Mouse (Mus musculus): Measurements from ENCODE around the gene Prdm2. TPM values are rescaled to one million over a fixed set of nuclear protein-coding genes. Genes with fewer than 3 reads are reported as not detected.

Gene Prdm2
- polyA plus RNA-seq (2015; fragmentation: Nextera tagmentation; extraction: Ambion mirVana) = 11.3 TPM in 2 replicates

DNA sequence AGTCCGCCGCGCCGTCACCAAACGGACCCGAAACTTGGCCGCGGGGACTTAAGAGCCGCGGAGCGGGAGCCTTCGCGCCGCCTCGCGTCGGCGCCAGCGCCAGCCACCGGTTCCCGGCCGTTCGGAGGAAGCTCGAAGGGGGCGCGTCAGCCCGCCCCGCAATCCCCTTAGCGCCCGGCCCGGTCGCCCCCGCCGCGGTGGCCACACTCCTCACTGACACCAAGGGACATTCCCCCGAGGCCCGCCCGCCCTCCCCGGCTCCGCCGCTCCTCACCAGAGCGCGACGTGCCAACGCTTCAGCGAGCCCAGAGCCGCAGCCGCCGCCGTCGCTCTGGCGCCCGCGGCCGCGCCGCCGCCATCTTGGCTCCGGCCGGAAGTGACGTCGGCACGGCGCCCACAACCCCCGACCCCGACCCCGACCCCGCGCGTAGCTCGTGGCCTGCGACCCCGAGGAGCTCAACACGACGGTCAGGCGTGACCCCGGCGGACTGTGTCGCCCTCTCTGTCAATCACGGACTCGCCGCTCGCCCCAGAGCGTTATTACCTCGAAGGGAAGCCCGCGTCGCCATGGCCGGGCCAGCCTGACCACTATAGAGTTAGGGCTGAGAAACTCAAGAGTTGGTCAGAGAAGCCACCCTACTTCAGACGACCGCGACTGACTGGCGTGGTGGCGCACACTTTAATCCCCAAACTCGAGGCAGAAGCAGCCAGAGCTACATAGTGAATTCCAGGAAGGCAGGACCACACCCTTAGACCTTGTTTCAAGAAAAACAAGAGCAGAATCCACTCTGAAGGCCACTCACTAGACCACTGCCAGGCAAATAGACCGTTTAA lies at the start of gene Prdm2:
Prdm2 (minus strand) TSS at position 655 of the 834 bp plus-strand sequence.
- Histone ChIP-seq H3K4me1 (peaks cover 24% of the 10 kb centered on the region), H3K9me3 (replicated peaks) (no peaks in the 10 kb centered on the region), H3K36me3 (no peaks in the 10 kb centered on the region), H3K27ac (peak within 1 kb of the TSS; percentile 80), H3K4me3 (replicated peaks) (peak within 1 kb of the TSS; percentile 89), H3K9ac (peak within 1 kb of the TSS; percentile 90), H3K4me2 (peak within 1 kb of the TSS; percentile 88), H3K27me3 (no peaks in the 10 kb centered on the region)
- ATAC-seq (replicated peaks; ENCODE audit: low FRiP score) = peak; percentile 84
- 2% methylated on average over 96 of the region's 96 CpGs for WGBS

GRCm38 (mm10) chr4:143259718-143260349 lies 47.0 kb upstream of the Prdm2 start:
- Histone ChIP-seq H3K4me2 (no peak overlapping the region), H3K4me3 (replicated peaks) (no peak overlapping the region), H3K4me1 (peaks cover 44% of the 10 kb centered on the region), H3K9ac (no peak overlapping the region), H3K27me3 (no peaks in the 10 kb centered on the region), H3K9me3 (replicated peaks) (no peaks in the 10 kb centered on the region), H3K27ac (no peak overlapping the region), H3K36me3 (no peaks in the 10 kb centered on the region)
- WGBS = 22% methylated on average over 8 of the region's 8 CpGs
- peak; percentile 34 for ATAC-seq (replicated peaks; ENCODE audit: low FRiP score)

- Histone ChIP-seq H3K4me2 (peak overlapping the region; percentile 53), H3K9me3 (replicated peaks) (no peaks in the 10 kb centered on the region), H3K27me3 (no peaks in the 10 kb centered on the region), H3K9ac (no peak overlapping the region), H3K36me3 (no peaks in the 10 kb centered on the region), H3K27ac (no peak overlapping the region), H3K4me1 (peaks cover 44% of the 10 kb centered on the region), H3K4me3 (replicated peaks) (peak overlapping the region; percentile 26)
- peak; percentile 41; the same call in 1 of the 2 replicates for ATAC-seq (replicated peaks; ENCODE audit: low FRiP score)
- 37% methylated on average over 19 of the region's 19 CpGs for WGBS
These were observed 45.7 kb upstream of the Prdm2 start for GRCm38 (mm10) chr4:143258517-143258916.

- H3K4me1 ChIP-seq = peaks cover 44% of the 10 kb centered on the region
- H3K9me3 ChIP-seq (replicated peaks) = no peaks in the 10 kb centered on the region
These were observed 45.2 kb upstream of the Prdm2 start for GRCm38 (mm10) chr4:143257971-143258370.

DNA sequence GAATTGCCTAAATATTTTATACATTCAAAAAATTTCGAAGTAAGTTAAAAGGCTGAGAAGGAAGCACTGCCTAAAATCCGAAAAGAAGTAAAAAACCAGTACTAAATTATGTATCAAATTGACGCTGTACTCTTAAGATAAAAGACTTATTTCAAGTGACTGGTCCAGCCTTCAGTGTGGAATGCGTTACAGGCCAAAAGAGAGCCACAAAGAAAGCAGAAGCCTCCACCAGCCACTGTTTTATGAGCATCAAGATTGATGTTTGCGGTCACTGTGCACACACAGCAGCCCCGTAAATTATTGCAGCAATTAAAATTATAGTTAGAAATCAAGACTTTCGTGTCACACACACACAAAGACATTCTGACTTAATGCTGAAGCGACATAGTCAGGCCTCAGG lies 42.7 kb upstream of the Prdm2 start:
- ATAC-seq (replicated peaks; ENCODE audit: low FRiP score) = no peak; the same call in 1 of the 2 replicates
- WGBS = 32% methylated on average over 8 of the region's 8 CpGs
- H3K36me3 ChIP-seq = no peaks in the 10 kb centered on the region
- H3K4me1 ChIP-seq = peaks cover 40% of the 10 kb centered on the region
- H3K4me3 ChIP-seq (replicated peaks) = no peak overlapping the region
- peak overlapping the region; percentile 58 for H3K27ac ChIP-seq
- H3K9me3 ChIP-seq (replicated peaks) = 0 out of 2 replicates have a peak, but pooled peaks cover 6% of the 10 kb centered on the region
- no peaks in the 10 kb centered on the region for H3K27me3 ChIP-seq
- no peak overlapping the region for H3K9ac ChIP-seq
- H3K4me2 ChIP-seq = no peak overlapping the region

More at GRCm38 (mm10) chr4:143257971-143258370, 45.2 kb upstream of the Prdm2 start:
- no peak for ATAC-seq (replicated peaks; ENCODE audit: low FRiP score)
- no peak overlapping the region for H3K9ac ChIP-seq
- peak overlapping the region; percentile 53; the same call in 1 of the 2 replicates for H3K4me2 ChIP-seq
- no peak overlapping the region for H3K27ac ChIP-seq
- no peaks in the 10 kb centered on the region for H3K36me3 ChIP-seq
- WGBS = 21% methylated on average over 6 of the region's 6 CpGs
- no peak overlapping the region for H3K4me3 ChIP-seq (replicated peaks)
- no peaks in the 10 kb centered on the region for H3K27me3 ChIP-seq

- H3K9ac ChIP-seq = no peak overlapping the region
- no peaks in the 10 kb centered on the region for H3K27me3 ChIP-seq
- WGBS = 94% methylated on average over 1 of the region's 1 CpGs
- no peak for ATAC-seq (replicated peaks; ENCODE audit: low FRiP score)
- no peak overlapping the region for H3K4me3 ChIP-seq (replicated peaks)
- peaks cover 21% of the 10 kb centered on the region for H3K4me1 ChIP-seq
- H3K9me3 ChIP-seq (replicated peaks) = 0 out of 2 replicates have a peak, but pooled peaks cover 6% of the 10 kb centered on the region
- H3K27ac ChIP-seq = no peak overlapping the region
- H3K4me2 ChIP-seq = no peak overlapping the region
- no peaks in the 10 kb centered on the region for H3K36me3 ChIP-seq
These were observed 40.6 kb upstream of the Prdm2 start for GRCm38 (mm10) chr4:143253356-143253755.

- Histone ChIP-seq H3K9ac (no peak overlapping the region), H3K4me1 (no peaks in the 10 kb centered on the region), H3K36me3 (no peaks in the 10 kb centered on the region), H3K4me2 (no peak overlapping the region), H3K9me3 (replicated peaks) (0 out of 2 replicates have a peak, but pooled peaks cover 6% of the 10 kb centered on the region), H3K4me3 (replicated peaks) (no peak overlapping the region), H3K27ac (no peak overlapping the region), H3K27me3 (no peaks in the 10 kb centered on the region)
- 79% methylated on average over 5 of the region's 5 CpGs for WGBS
- ATAC-seq (replicated peaks; ENCODE audit: low FRiP score) = no peak
These were observed 35.3 kb upstream of the Prdm2 start for GRCm38 (mm10) chr4:143248050-143248449.

GRCm38 (mm10) chr4:143241294-143241693 lies 28.5 kb upstream of the Prdm2 start:
- H3K9me3 ChIP-seq (replicated peaks) = no peaks in the 10 kb centered on the region
- ATAC-seq (replicated peaks; ENCODE audit: low FRiP score) = no peak
- H3K4me2 ChIP-seq = no peak overlapping the region
- H3K4me1 ChIP-seq = peaks cover 6% of the 10 kb centered on the region
- H3K4me3 ChIP-seq (replicated peaks) = no peak overlapping the region
- no peaks in the 10 kb centered on the region for H3K27me3 ChIP-seq
- WGBS = 80% methylated on average over 9 of the region's 9 CpGs
- H3K27ac ChIP-seq = no peak overlapping the region
- H3K9ac ChIP-seq = no peak overlapping the region
- no peaks in the 10 kb centered on the region for H3K36me3 ChIP-seq

GRCm38 (mm10) chr4:143239615-143240201 lies 26.9 kb upstream of the Prdm2 start:
- WGBS = 89% methylated on average over 9 of the region's 9 CpGs
- H3K9me3 ChIP-seq (replicated peaks) = no peaks in the 10 kb centered on the region
- no peak overlapping the region for H3K4me2 ChIP-seq
- H3K27me3 ChIP-seq = no peaks in the 10 kb centered on the region
- H3K4me1 ChIP-seq = peaks cover 6% of the 10 kb centered on the region
- H3K9ac ChIP-seq = no peak overlapping the region
- no peaks in the 10 kb centered on the region for H3K36me3 ChIP-seq
- no peak overlapping the region for H3K4me3 ChIP-seq (replicated peaks)
- ATAC-seq (replicated peaks; ENCODE audit: low FRiP score) = no peak
- no peak overlapping the region for H3K27ac ChIP-seq

DNA sequence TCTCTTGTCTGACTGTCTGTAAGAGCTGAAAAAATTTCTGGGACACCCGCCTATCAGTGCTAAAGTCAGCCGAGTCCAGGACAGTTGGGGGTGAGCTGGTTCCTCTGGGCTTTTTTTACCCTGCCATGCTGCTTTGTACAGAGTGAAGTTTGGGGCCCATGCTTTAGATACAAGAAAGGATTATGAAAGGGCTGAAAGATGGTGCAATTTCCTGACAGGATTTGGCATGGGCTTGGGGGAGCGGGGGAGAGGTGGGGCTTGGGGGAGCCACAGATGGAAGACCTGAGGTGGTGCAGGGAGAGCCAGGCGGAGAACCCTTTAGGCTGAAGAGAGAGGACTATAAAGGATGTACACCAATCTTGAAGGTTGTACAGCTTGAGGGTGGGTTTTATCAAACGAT lies 26.3 kb upstream of the Prdm2 start:
- 91% methylated on average over 5 of the region's 5 CpGs for WGBS
- Histone ChIP-seq H3K4me2 (no peak overlapping the region), H3K4me1 (peaks cover 6% of the 10 kb centered on the region), H3K36me3 (no peaks in the 10 kb centered on the region), H3K27me3 (no peaks in the 10 kb centered on the region), H3K9me3 (replicated peaks) (no peaks in the 10 kb centered on the region), H3K9ac (no peak overlapping the region), H3K4me3 (replicated peaks) (no peak overlapping the region), H3K27ac (no peak overlapping the region)
- ATAC-seq (replicated peaks; ENCODE audit: low FRiP score) = no peak

- no peaks in the 10 kb centered on the region for H3K9me3 ChIP-seq (replicated peaks)
- no peak for ATAC-seq (replicated peaks; ENCODE audit: low FRiP score)
- H3K4me2 ChIP-seq = peak overlapping the region; percentile 50
- H3K9ac ChIP-seq = no peak overlapping the region
- no peaks in the 10 kb centered on the region for H3K36me3 ChIP-seq
- H3K27me3 ChIP-seq = no peaks in the 10 kb centered on the region
- H3K27ac ChIP-seq = no peak overlapping the region
- WGBS = 23% methylated on average over 23 of the region's 23 CpGs
- H3K4me1 ChIP-seq = peaks cover 6% of the 10 kb centered on the region
- peak overlapping the region; percentile 8; the same call in 1 of the 2 replicates for H3K4me3 ChIP-seq (replicated peaks)
These were observed 25.6 kb upstream of the Prdm2 start for GRCm38 (mm10) chr4:143238241-143239031.

Measured in kidney, embryonic 15.5 days (tissue).